Mouse (Mus musculus) kidney, adult 9 months (tissue): ENCODE results near the gene Eps15l1.

Experiments
- DNase-seq: peaks from one replicate; pipeline ENCODE4 v3.0.0; 2022

Gene Eps15l1

DNA sequence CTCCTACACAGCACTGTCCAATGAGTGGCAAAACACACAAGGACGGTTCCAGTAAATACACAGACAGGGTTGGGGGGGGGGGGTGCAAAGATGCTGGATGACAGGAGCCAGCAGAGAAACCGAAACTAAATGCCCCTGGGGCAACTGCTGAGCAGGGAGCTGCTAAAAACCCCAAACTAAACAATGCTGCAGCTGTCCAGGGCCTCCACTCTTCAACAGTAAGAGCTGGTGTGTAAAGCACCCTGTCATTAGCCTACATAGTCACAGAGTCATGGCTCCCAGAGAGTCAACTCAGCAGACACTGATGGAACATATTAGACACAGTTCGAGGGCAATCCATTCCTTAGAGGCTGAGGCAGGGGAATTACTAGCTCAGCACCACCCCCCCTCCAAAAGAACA is 11.8 kb downstream of the Eps15l1 start:
- DNase-seq, result no peak

- no peak for DNase-seq
Observed at GRCm38 (mm10) chr8:72407878-72408277, 13.4 kb downstream of the Eps15l1 start.

DNA sequence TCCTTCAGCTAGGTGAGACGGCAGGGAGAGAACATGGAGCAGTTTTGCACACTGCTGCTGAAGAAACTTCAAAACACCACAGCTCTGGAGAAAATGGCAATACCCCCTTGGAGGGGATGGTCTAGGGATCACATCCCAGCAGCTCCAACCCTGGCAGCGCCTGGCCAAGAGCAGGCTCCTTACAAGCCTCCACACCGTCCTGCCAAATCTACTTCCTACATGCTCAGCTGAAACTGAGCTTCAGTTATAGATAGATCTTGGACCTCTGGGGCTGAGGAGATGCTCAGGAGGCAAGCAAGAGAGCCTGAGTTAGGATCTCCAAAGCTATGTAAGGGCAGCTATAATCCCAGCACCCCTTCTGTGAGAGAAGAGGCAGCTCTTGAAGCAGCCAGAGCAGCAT is 18.3 kb downstream of the Eps15l1 start:
- DNase-seq, result no peak

GRCm38 (mm10) chr8:72401381-72401780 is 19.9 kb downstream of the Eps15l1 start:
- no peak for DNase-seq

DNA sequence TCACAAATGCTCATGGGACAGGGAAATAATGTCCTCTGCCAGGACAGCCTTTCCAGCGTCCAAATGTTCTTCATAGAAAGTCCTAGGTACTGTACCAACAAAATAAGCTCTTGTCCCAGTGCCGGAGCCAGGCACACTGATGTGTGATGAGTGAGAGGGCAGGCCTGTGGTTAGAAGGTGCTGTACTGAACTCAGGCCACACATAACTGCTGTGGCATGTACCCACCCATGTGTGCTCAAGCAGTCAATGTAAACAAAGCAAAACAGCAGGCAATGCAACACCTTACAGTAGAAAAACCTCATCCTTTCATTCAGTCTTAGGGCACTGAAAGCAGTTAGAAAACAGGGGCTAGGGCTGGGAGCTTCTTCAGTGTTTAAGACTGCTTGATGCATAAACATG is 35.5 kb downstream of the Eps15l1 start:
- DNase-seq, result no peak

GRCm38 (mm10) chr8:72382395-72382794 is 38.9 kb downstream of the Eps15l1 start:
- DNase-seq, result no peak

DNA sequence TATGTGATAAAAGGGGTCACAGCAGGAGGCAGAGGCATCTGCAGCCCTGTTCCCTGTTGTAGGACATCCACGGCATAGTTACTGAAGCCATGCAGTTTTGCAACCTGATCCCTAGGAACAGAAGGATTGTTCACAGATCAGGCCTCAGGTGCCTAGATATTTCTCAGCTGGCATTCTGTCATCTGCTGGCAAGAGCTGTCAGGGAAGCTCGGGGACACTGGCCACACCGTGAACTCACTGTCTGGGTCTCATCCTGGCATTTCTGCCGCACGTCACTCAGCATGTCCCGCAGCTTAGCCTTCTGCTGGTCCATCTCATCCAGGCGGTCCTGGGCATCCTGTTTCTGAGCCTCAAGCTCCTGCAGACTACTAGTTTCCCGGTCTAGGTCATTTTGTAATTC is 40.6 kb downstream of the Eps15l1 start:
- no peak for DNase-seq

DNA sequence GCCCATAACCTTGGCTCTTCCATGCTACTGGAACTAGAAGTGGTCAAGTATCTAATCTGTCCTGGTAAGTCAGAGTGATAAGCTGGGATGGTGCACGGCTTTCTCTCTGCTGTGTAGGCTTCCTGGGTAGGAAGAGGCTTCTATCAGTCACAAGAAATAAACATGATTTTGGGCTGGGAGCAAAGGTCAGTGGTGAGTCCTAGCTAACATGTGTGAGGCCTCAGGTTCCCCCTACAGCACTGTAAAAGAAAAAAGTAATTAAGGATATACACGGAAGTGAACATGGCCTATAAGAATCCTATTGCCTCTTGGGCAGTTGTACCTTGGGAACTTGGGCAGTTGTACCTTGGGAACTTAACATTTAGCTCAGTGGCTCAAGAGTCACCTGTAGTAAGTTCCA is 44.4 kb downstream of the Eps15l1 start:
- no peak for DNase-seq

DNA sequence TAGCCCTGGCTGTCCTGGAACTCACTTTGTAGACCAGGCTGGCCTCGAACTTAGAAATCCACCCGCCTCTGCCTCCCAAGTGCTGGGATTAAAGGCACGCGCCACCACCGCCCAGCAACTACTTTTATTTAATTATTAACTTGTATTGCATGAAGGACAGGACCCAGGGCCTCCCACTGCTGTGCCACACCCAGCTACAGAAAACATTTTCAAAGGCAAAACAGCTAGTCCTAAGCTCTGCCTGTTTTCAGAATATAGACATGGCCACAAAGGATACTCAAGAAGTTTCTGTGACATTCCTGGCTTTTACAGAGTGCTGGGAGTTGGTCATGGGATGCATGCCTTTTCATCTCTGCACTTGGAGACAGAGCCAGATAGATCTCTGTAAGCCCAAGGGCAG is 45.0 kb downstream of the Eps15l1 start:
- no peak for DNase-seq

- no peak for DNase-seq
Observed at GRCm38 (mm10) chr8:72375161-72375560, 46.1 kb downstream of the Eps15l1 start.

GRCm38 (mm10) chr8:72372311-72372710 is 48.9 kb downstream of the Eps15l1 start:
- no peak for DNase-seq

DNA sequence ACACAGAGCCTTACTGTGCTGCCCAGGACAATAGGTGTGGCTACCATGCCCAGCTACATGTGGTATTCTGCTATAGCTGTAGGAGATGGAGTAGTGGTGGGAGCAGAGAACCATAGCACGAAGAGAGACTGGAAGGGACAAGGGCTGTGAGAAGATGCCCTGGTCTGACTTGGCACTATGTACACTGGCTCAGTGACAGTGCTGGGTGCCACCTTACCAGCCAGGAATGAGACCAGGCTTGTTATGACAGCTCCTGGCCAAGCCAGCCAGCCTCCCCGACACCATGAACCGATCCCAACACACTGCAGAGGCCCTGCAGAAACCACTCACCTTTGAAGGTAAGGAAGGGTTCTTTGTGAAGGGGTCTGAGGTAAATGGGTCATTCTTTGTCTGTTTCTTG is 49.9 kb downstream of the Eps15l1 start:
- DNase-seq, result no peak

- DNase-seq, result no peak
Observed at GRCm38 (mm10) chr8:72366435-72366834, 54.8 kb downstream of the Eps15l1 start.

DNA sequence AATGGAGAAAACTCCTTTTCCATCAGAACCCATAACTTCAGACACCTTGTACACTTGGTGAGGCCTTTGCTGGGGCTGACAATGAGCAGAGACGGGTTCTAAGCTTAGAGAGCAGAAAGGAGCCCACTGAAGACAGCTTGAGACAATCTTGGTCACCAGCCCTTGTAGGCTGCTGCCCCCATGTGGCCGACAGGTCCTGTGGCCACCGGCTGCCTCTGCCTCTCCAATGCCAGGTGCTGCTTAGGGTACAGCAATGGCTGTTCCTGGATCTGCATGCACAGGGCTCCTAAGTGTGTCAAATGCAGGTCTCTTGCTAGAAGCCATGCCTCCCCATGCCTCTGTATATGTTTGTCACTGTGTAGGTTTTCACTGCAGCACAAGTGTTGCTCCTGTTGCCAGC is 55.4 kb downstream of the Eps15l1 start:
- DNase-seq, result peak; percentile 77

DNA sequence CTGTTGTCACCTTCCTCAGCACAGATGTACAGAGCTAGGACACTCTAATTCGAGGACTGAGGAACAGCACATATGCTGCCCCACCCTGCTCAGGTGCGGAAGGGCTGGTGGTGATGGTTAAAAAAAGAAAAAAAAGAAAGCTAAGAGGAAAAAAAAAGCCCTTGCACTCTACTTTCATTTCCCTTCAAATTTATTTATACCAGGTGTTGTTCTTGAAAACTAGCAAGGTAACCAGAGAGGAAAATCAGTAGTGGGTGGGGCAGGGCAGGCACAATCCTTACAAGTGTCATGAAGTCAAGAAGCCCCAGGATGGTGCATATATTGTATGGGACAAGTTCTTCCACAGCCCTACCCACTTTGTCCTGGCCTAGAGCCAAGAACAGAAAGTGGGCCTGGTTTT is 56.2 kb downstream of the Eps15l1 start:
- DNase-seq, result no peak

DNA sequence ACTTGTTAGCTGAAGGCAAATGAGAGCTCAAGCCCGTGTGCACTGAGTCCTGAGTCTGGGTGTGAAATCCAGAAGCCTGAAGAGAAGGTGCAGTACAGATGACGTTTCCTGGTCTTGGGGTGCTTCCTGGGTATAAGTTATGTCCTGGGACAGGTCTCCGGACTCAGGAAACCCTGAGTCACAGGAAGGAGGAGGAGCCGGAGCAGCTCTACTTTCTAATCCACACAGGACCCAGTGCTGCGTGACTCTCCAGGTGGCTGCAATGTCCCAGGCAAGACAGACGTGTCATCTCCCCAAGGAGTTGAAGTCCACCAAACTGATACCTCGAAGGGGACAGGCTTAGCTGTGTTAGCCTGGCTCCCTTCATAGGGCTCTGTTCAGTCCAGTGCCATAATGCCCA is 57.8 kb downstream of the Eps15l1 start:
- peak; percentile 70 for DNase-seq

GRCm38 (mm10) chr8:72362754-72363153 is 58.5 kb downstream of the Eps15l1 start:
- no peak for DNase-seq

DNA sequence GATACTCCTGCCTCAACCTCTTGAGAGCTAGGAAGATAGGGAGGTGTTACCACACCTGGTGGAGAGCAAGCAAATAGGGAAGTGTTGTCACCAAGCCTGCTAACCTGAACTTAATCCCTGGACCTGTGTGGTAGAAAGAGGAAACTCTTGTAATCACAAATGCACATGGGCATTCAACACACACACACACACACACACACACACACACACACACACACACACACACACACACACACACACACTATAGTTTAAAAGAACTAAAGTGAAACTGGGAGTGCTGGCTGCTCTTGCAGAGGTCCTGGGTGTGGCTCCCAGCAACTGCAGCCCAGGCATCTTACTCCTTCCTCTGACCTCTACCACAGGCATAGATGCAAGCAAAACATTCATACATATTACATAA is 61.1 kb downstream of the Eps15l1 start:
- DNase-seq, result peak; percentile 31

DNA sequence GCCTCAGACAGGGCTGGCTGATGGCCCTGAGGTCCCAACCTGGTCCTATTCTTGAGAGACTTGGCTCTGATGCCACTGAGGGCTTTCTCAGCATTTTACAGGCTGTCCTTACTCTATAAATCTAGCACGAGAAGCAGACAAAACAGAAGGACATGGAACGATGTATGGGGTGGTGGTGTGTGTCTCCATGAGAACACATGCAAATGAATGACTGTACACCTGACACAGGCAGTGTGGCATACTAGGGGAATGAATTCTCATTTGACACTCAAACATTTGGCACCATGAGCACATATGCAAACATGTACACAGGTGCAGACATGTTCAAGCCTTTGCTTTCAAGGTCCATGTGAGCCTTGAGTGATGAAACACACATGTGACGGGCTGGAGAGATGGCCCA is 64.7 kb downstream of the Eps15l1 start:
- DNase-seq, result no peak

- DNase-seq, result peak; percentile 76
Observed at GRCm38 (mm10) chr8:72354272-72354671, 67.0 kb downstream of the Eps15l1 start.

DNA sequence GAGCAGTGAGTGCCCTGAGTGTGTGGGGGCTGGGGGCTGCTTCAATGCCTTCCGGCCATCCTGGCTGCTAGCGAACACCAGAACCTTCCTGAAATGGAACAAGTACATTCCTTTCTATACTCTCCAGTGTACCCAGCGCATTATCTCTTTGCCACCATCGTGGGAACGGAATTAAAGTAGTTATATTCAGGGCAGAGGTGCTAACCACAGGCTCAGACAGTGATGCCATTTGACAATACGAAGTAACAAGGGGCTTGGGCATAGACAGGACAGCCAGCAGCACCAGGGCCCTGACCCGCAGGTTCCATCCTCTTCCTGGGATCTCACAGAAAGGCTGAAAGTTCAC is 67.6 kb downstream of the Eps15l1 start:
- no peak for DNase-seq

DNA sequence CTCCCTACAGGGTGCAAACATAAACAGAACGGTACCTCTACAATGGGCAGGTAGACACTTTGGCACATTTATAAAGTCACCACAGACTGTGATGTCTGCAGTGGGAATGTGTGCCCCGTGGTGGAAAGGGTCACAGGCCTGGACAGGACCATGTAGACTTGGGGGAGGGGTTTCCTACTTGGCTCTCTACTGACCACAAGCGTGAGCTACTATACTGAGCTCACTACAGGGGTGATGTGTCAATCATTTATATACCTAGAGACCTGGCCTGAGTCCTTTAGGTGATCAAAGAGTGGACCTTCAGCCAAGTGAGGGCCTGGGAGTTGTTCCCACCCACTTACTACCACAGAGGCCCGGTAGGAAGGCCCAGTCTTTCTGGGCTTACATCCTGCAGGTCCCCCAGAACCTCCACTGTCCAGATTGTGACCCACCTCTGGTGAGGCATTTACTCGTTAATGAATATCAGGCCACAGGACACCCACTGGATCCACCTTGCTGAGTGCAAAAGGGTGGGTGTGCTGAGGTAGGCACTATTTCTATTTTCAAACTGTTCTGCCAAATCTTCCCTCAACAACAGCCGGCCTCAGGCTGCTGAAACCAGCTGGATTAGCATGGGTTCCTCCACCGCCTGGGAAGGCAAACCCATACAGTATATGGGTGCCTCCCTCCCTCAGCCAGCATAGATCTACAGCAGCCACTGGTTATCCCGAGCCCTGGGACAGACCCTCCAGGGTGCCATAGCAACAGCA is 68.1 kb downstream of the Eps15l1 start:
- peak; percentile 73 for DNase-seq

DNA sequence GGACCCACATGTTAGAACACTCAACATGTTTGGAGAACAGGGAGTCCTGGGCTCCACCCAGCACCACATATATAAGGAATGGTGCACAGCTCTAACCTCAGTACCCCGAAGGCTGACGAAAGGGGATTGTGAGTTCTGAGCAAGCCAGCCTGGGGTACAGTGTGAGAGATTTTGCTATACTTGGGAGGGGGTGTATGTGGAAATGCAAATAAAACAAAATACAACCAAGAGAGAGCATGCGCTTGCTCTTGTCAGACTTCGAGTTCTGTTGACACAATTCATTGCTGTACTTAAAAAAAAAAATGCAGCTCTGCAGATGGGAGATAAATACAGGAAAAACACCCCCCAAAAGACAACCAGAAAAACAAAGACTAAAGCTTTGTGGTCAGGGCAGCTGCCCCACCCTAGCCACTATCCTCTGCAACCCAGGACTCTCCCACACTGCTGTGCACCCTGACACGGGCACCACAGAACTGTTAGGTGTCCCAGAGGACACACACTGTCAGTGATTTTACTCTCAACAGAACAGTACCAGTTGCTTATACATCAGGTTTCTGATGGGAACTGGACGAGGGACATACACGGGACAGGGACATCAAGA is 69.8 kb downstream of the Eps15l1 start:
- DNase-seq, result no peak

- DNase-seq, result no peak
Observed at GRCm38 (mm10) chr8:72350727-72351126, 70.5 kb downstream of the Eps15l1 start.

DNA sequence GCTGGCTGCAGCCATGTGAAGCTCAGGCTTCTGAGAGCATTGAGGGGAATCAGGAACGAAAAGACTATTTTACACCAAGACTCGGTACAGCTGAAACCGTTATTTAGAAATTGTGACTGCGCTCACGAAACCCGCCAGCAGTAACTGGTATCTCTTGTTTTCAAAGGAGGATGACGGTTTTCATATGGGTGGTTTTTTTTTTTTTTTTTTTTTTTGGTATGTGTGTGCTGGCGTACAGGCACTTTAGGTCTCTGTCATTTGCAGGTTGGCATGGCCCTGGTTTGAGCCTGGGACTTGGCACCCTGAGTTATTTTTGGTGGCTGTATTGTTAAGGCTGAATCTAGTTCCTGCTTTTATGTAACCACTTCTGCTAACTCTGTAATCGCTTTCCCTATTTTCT is 71.4 kb downstream of the Eps15l1 start:
- no peak for DNase-seq
